Mouse (Mus musculus) intestine, embryonic 14.5 days (tissue): ENCODE results near the gene Ptms. TPM values are rescaled to one million over a fixed set of nuclear protein-coding genes. Genes with fewer than 3 reads are reported as not detected.
A peak's percentile ranks its signal among the peaks of the same experiment; 100 is the strongest.

Source experiments
- ATAC-seq: fragments of 200-750 bp; cut with Nextera tagmentation; replicated peaks from 2 replicates; pipeline ENCODE4 v1.8.0; 2017; ENCODE audit warnings: low read depth, moderate number of reproducible peaks, moderate TSS enrichment, moderate library complexity; ENCODE audit not compliant: low FRiP score, low TSS enrichment
- DNase-seq: peaks from one replicate; pipeline ENCODE4 v3.0.0-alpha.2; 2018; ENCODE audit warnings: low spot score
- H3K27ac ChIP-seq: fragments of 300-500 bp; sonication (generic); 2 replicates; pipeline ENCODE4 v1.5.1; 2014; ENCODE audit warnings: low read depth, mild to moderate bottlenecking, control low read depth
- H3K27me3 ChIP-seq: fragments of 300-500 bp; sonication (generic); replicated peaks from 2 replicates; pipeline ENCODE4 v1.6.1; 2014; ENCODE audit warnings: low read length, control low read depth; ENCODE audit not compliant: control insufficient read depth, insufficient read depth
- H3K36me3 ChIP-seq: fragments of 300-500 bp; sonication (generic); 2 replicates; pipeline ENCODE4 v1.6.1; 2014; ENCODE audit warnings: low read length, control low read depth; ENCODE audit not compliant: control insufficient read depth, insufficient read depth
- H3K4me1 ChIP-seq: fragments of 300-500 bp; sonication (generic); replicated peaks from 2 replicates; pipeline ENCODE4 v1.6.1; 2014; ENCODE audit warnings: low read length, control low read depth, mixed read lengths; ENCODE audit not compliant: control insufficient read depth, insufficient read depth
- H3K4me2 ChIP-seq: fragments of 300-500 bp; sonication (generic); 2 replicates; pipeline ENCODE4 v1.6.1; 2014; ENCODE audit warnings: low read length
- H3K4me3 ChIP-seq: fragments of 300-500 bp; sonication (generic); 2 replicates; pipeline ENCODE4 v1.5.1; 2014; ENCODE audit warnings: low read depth, low read length, control low read depth, mixed read lengths
- H3K9ac ChIP-seq: fragments of 300-500 bp; sonication (generic); 2 replicates; pipeline ENCODE4 v1.6.1; 2014; ENCODE audit warnings: mild to moderate bottlenecking, low read length
- H3K9me3 ChIP-seq: fragments of 300-500 bp; sonication (generic); 2 replicates; pipeline ENCODE4 v1.6.1; 2016; ENCODE audit warnings: low read length, control low read depth; ENCODE audit not compliant: control insufficient read depth
- WGBS: fragments of 180-500 bp; shearing (Covaris S2); extraction: QIAGEN DNeasy Blood & Tissue Kit; methylation state at CpG from one replicate; pipeline ENCODE4 v1.1.7; 2014; 5-methylcytosine and 5-hydroxymethylcytosine counted together
- polyA plus RNA-seq: library from polyadenylated mRNA; unstranded; fragments of >200 nt; fragmentation: Nextera tagmentation; extraction: Ambion mirVana; gene quantifications from 2 replicates; pipeline ENCODE4 v1.2.1, GENCODE M21; 2014

Gene Ptms
- polyA plus RNA-seq, 1 experiment from 2014 or later, result 257 TPM

GRCm38 (mm10) chr6:124933127-124933526, 13.2 kb upstream of the Ptms start:
- Histone ChIP-seq H3K27me3 (no peaks in the 10 kb centered on the region), H3K9ac (no peak overlapping the region), H3K4me1 (peaks cover 18% of the 10 kb centered on the region), H3K27ac (no peak overlapping the region), H3K4me2 (no peak overlapping the region), H3K9me3 (no peaks in the 10 kb centered on the region), H3K36me3 (peaks cover 43% of the 10 kb centered on the region), H3K4me3 (no peak overlapping the region)
- DNase-seq (no peak), ATAC-seq (no peak)
- 90% methylated on average over 3 of the region's 3 CpGs for WGBS

GRCm38 (mm10) chr6:124932314-124932695, 12.4 kb upstream of the Ptms start:
- 48% methylated on average over 12 of the region's 12 CpGs for WGBS
- H3K4me1 ChIP-seq, result peaks cover 18% of the 10 kb centered on the region
- peak overlapping the region; percentile 94 for H3K9ac ChIP-seq
- H3K27me3 ChIP-seq, result no peaks in the 10 kb centered on the region
- H3K4me3 ChIP-seq, result peak overlapping the region; percentile 86
- peak overlapping the region; percentile 90 for H3K4me2 ChIP-seq
- no peaks in the 10 kb centered on the region for H3K9me3 ChIP-seq
- DNase-seq (no peak), ATAC-seq (no peak)
- H3K27ac ChIP-seq, result peak overlapping the region; percentile 97; the same call in 1 of the 2 replicates
- H3K36me3 ChIP-seq, result peaks cover 37% of the 10 kb centered on the region

GRCm38 (mm10) chr6:124931525-124932313, 11.8 kb upstream of the Ptms start:
- Histone ChIP-seq H3K27me3 (no peaks in the 10 kb centered on the region), H3K4me2 (peak overlapping the region; percentile 90), H3K36me3 (peaks cover 32% of the 10 kb centered on the region), H3K4me1 (peaks cover 18% of the 10 kb centered on the region), H3K4me3 (peak overlapping the region; percentile 86), H3K9me3 (no peaks in the 10 kb centered on the region), H3K9ac (peak overlapping the region; percentile 94), H3K27ac (peak overlapping the region; percentile 97)
- ATAC-seq (peak; percentile 32), DNase-seq (no peak)
- 1% methylated on average over 48 of the region's 48 CpGs for WGBS

GRCm38 (mm10) chr6:124930754-124931524, 11.0 kb upstream of the Ptms start, which contains the start of gene Mlf2:
Gene Mlf2 (plus strand): TSS chr6:124931386.
- DNase-seq, result peak; percentile 99
- ATAC-seq, result peak; percentile 95
- H3K27me3 ChIP-seq, result no peaks in the 10 kb centered on the region
- peak within 1 kb of the TSS; percentile 86 for H3K4me3 ChIP-seq
- H3K9ac ChIP-seq, result peak within 1 kb of the TSS; percentile 94
- peaks cover 24% of the 10 kb centered on the region for H3K36me3 ChIP-seq
- WGBS, result under 1% methylated on average over 63 of the region's 64 CpGs
- H3K9me3 ChIP-seq, result no peaks in the 10 kb centered on the region
- H3K27ac ChIP-seq, result peak within 1 kb of the TSS; percentile 97
- H3K4me1 ChIP-seq, result peaks cover 22% of the 10 kb centered on the region
- peak within 1 kb of the TSS; percentile 90 for H3K4me2 ChIP-seq

GRCm38 (mm10) chr6:124930231-124930630, 10.3 kb upstream of the Ptms start:
- DNase-seq (no peak), ATAC-seq (no peak)
- Histone ChIP-seq H3K4me3 (peak overlapping the region; percentile 86), H3K27ac (peak overlapping the region; percentile 97), H3K27me3 (no peaks in the 10 kb centered on the region), H3K9ac (peak overlapping the region; percentile 45), H3K4me2 (peak overlapping the region; percentile 90), H3K9me3 (no peaks in the 10 kb centered on the region), H3K4me1 (peaks cover 29% of the 10 kb centered on the region), H3K36me3 (peaks cover 17% of the 10 kb centered on the region)
- WGBS, result 49% methylated on average over 1 of the region's 1 CpGs

- no peak for ATAC-seq
- peak overlapping the region; percentile 27; the same call in 1 of the 2 replicates for H3K9ac ChIP-seq
Measured at GRCm38 (mm10) chr6:124925941-124926340, 6.0 kb upstream of the Ptms start.

GRCm38 (mm10) chr6:124925173-124925793, 5.4 kb upstream of the Ptms start:
- H3K27ac ChIP-seq, result peak overlapping the region; percentile 85
- peak overlapping the region; percentile 27 for H3K9ac ChIP-seq
- H3K4me1 ChIP-seq, result peaks cover 37% of the 10 kb centered on the region
- H3K4me2 ChIP-seq, result peak overlapping the region; percentile 39
- ATAC-seq (no peak), DNase-seq (no peak)
- H3K36me3 ChIP-seq, result no peaks in the 10 kb centered on the region
- no peak overlapping the region for H3K4me3 ChIP-seq
- H3K27me3 ChIP-seq, result no peaks in the 10 kb centered on the region
- WGBS, result 9% methylated on average over 12 of the region's 12 CpGs
- H3K9me3 ChIP-seq, result no peaks in the 10 kb centered on the region

More at GRCm38 (mm10) chr6:124925941-124926340, 6.0 kb upstream of the Ptms start:
- Histone ChIP-seq H3K4me3 (no peak overlapping the region), H3K4me2 (peak overlapping the region; percentile 39), H3K27me3 (no peaks in the 10 kb centered on the region), H3K36me3 (no peaks in the 10 kb centered on the region), H3K27ac (peak overlapping the region; percentile 85), H3K9me3 (no peaks in the 10 kb centered on the region), H3K4me1 (peaks cover 32% of the 10 kb centered on the region)
- DNase-seq, result no peak
- 25% methylated on average over 5 of the region's 5 CpGs for WGBS

- H3K4me1 ChIP-seq, result peaks cover 46% of the 10 kb centered on the region
- H3K36me3 ChIP-seq, result no peaks in the 10 kb centered on the region
- no peak overlapping the region for H3K4me2 ChIP-seq
- no peak for DNase-seq
- peak overlapping the region; percentile 99 for H3K27ac ChIP-seq
- no peak for ATAC-seq
- no peak overlapping the region for H3K4me3 ChIP-seq
- H3K27me3 ChIP-seq, result no peaks in the 10 kb centered on the region
- no peaks in the 10 kb centered on the region for H3K9me3 ChIP-seq
- 56% methylated on average over 4 of the region's 4 CpGs for WGBS
- no peak overlapping the region for H3K9ac ChIP-seq
Measured at GRCm38 (mm10) chr6:124921539-124921938, 1.6 kb upstream of the Ptms start.
